Mouse (Mus musculus) kidney, adult 18-20 months (tissue): ENCODE data around the gene Parp11.

Experiments used
- DNase-seq: peaks from one replicate; pipeline ENCODE4 v3.0.0; 2021

The Parp11 gene

GRCm38 (mm10) chr6:127449531-127450422 lies 3.1 kb downstream of the Parp11 start:
- DNase-seq = no peak

- peak; percentile 96 for DNase-seq
Observed at GRCm38 (mm10) chr6:127453407-127454343, 7.0 kb downstream of the Parp11 start.

GRCm38 (mm10) chr6:127454344-127454707 lies 7.7 kb downstream of the Parp11 start:
- DNase-seq = no peak

GRCm38 (mm10) chr6:127454809-127455208 lies 8.2 kb downstream of the Parp11 start:
- DNase-seq = no peak

- no peak for DNase-seq
Observed at GRCm38 (mm10) chr6:127455440-127455839, 8.8 kb downstream of the Parp11 start.

- no peak for DNase-seq
Observed at GRCm38 (mm10) chr6:127456769-127457168, 10.1 kb downstream of the Parp11 start.

DNA sequence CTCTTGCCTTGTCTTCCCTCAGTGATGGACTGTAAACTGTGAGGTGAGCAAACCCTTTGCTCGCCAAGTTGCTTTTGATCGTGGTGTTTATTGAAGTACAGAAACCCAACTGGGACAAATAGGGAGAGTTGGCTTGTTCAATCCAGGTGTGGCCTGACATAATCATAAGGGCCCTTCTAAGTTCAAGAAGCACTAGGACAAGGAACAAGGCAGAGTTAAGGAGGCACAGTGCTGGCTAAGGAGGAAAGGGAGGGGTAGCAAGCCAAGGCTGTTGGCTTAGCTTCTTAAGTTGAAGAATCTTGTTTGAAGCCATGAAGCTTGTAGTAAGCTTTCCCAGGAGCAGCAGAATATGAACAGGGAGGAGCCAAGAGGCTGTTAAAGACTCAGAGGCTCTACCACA lies 13.1 kb downstream of the Parp11 start:
- DNase-seq = no peak

GRCm38 (mm10) chr6:127461491-127461890 lies 14.9 kb downstream of the Parp11 start:
- no peak for DNase-seq

DNA sequence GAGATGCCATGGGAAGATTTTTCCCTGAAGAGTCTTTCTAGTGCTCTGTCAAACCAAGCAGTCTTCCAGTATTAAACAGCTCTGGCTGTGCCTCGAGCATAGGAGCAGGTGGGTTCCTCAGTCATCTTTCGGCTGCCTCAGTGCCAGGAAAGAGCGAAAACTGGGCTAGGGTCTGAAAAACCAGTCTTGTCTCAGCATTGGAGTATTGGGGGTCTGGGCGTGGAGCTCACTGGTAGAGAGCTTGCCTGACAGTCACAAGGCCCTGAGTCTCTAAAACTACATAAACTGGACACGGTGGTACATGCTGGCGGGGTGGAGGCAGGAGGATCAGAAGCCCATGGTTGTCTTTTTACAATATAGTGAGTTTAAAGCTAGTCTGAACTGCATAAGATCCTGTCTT lies 15.6 kb downstream of the Parp11 start:
- no peak for DNase-seq

- no peak for DNase-seq
Observed at GRCm38 (mm10) chr6:127463273-127464001, 16.8 kb downstream of the Parp11 start.

- no peak for DNase-seq
Observed at GRCm38 (mm10) chr6:127464523-127464922, 17.9 kb downstream of the Parp11 start.

DNA sequence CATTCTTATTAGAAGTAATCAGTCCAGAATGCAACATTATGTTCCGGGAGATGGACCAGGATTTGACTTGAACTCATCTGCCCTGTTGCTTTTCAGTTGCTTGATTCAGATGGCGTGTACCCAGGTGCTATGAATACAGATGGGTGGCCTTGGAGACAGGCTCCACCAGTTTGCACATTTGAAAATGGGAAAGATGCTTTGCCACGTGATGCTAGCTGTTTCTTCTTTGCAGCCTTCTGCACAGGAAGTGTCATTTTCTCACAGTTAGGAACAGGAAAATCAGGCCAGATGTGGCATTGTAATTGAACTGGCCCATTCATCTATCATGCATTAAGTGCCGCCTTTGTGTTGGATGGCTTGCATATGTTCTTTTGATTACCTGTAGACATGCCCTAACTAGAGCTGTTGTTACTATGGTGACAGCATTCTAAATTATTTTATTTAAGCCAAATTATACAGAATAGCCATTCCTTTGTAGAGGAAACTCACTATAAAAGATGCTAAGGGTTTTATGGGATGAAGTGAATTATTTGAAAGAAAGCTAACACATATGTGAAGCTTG lies 20.2 kb downstream of the Parp11 start:
- DNase-seq = no peak

GRCm38 (mm10) chr6:127472078-127472477 lies 25.4 kb downstream of the Parp11 start:
- no peak for DNase-seq

DNA sequence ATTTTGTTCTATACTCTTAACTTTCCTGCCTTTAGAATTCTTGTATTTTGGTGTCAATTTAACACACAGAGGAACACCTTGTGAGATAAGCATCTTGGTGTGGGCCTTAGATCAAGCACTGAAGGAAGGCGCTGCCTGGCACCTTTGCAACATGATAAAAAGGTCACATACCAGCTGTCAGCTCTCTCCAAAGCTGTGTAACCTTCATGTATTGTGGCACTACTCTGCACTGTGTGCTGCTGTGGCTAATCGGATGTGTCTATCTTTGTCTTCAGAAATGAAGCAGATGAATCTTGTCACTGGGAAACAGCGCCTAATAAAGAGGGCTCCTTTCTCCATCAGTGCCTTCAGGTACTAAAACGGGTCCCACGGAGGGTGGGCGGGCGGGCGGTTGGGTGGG lies 27.3 kb downstream of the Parp11 start:
- no peak for DNase-seq

- no peak for DNase-seq
Observed at GRCm38 (mm10) chr6:127475231-127475630, 28.6 kb downstream of the Parp11 start.

DNA sequence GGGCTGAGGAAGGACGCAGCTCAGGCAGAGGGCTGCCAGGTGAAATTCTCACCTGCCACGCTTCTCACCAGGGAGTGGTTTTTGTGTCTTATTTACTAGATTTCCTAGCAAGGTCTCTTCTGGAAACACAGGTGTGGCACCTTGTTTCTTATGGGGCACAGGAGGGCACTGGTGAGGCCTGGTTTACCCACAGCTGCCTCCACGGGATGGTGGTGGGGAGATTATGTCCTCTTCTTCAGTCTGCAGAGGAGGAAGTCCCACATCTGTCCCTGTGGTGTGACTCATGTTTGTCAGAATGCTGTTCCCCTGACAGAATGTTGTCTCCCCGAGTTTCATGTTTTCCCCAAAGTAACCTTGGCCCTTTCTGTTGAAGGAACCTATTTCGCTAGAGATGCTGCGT lies 44.4 kb downstream of the Parp11 start:
- DNase-seq = no peak

- no peak for DNase-seq
Observed at GRCm38 (mm10) chr6:127492561-127492960, 45.9 kb downstream of the Parp11 start.

DNA sequence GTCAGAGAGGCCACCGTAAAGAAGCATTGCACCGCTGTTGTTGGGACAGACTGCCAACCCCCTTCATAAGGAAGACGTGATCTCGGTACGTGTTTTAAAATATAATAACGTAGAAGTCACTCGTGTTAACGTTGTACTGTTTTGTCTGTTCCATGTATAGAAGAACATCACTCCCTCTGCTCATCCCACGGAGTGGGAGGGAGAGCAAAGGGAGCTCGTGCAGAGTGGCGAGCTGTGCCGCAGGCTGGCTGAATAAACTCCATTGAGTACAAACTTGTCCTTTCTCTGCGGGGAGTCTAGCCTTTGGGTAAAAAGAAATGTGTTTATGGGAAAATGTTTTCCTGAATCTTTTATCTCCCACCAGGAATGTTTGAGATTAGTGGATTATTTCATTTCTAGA lies 47.1 kb downstream of the Parp11 start:
- DNase-seq = no peak

DNA sequence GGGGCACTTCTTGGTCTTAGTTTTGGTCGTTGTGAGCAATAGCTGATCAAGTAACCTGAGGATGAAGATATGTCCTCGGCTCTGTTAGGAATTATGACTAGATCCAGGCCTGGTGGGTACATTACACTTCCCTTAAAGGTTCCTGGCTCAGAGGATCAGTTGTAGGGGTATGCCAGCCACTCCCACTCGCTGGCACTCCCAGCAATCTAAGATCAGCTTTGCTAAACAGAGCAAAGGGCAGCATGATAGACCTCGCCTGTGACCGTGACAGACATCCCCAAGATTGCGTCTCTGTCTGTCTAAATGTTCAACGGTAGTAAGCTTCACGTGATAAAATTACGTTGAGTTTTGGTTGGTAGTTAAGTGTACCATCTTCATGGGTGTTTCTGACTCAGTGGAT lies 47.7 kb downstream of the Parp11 start:
- DNase-seq = no peak

DNA sequence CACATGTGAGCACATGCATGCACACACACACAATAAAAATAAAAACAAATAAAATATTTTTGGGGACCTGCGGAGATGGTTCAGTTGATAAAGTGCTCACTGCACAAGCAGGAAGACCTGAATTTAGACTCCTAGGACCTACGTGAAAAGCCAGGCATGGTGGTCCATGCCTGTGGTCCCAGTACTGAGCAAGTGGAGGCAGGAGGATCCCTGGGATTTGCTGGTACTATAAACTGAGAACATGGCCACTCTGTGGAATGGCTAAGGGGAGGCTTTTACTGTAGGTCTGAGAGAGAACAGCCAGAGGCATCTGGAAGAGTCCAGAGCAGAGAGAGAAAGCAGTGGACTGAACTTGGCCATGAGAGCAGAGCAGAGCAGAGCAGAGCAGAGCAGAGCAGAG lies 48.6 kb downstream of the Parp11 start:
- DNase-seq = no peak

GRCm38 (mm10) chr6:127495876-127496275 lies 49.2 kb downstream of the Parp11 start:
- no peak for DNase-seq

- no peak for DNase-seq
Observed at GRCm38 (mm10) chr6:127496841-127497656, 50.4 kb downstream of the Parp11 start.
